ENCODE assay signal across 9 mouse cellular contexts in genomic region chr8:111185472-111185947, GRCm38 (mm10).
DNase-seq lines count a peak whose midpoint lies in the region; ATAC-seq and TF ChIP-seq lines count a peak whose summit lies in the region.
"Had no signal": no experiment of that assay in that cellular context is flagged by ENCODE, and none has a peak within 500 bp of the region (broad histone marks: within the 10 kb centered on the region; RNA-seq: fewer than 3 reads in every experiment).

No protein-coding gene starts in this region.

- 13% methylated on average over 4 of the region's 4 CpGs for WGBS in liver, adult 2 months
- 45% methylated on average over 4 of the region's 4 CpGs for WGBS in intestine, postnatal 0 days

- H3K4me2 ChIP-seq in intestine, postnatal 0 days (replicated peaks; ENCODE audit: low read depth): no peak overlapping the region
- H3K4me2 ChIP-seq: lung, embryonic 15.5 days had no signal

- H3K27me3 ChIP-seq in liver, adult 2 months (ENCODE audit: control insufficient read depth, insufficient read depth, low read length): no peaks in the 10 kb centered on the region
- no peaks in the 10 kb centered on the region for H3K27me3 ChIP-seq in intestine, postnatal 0 days (replicated peaks; ENCODE audit: control insufficient read depth, insufficient read depth, low read length)
- H3K27me3 ChIP-seq: lung, embryonic 15.5 days had no signal

- DNase-seq in liver, adult 2 months (ENCODE audit: extremely low read depth, low read depth, low spot score): peak; percentile 81
- DNase-seq in liver: no peak
- DNase-seq in adrenal gland, postnatal 14 days: peak; percentile 90
- DNase-seq in layer of hippocampus, adult 18-20 months (ENCODE audit: low spot score in 2 of 2): peak; percentile 17 to 55
- peak; percentile 38 for DNase-seq in right cerebral cortex, postnatal 25 days
- no peak for DNase-seq in spleen, postnatal 14 days (ENCODE audit: low spot score in 2 of 2)

- no peaks in the 10 kb centered on the region for H3K9me3 ChIP-seq in intestine, postnatal 0 days (ENCODE audit: control insufficient read depth)
- H3K9me3 ChIP-seq: lung, embryonic 15.5 days had no signal

- H3K27ac ChIP-seq in liver, adult 2 months (replicated peaks; ENCODE audit: insufficient read depth, low read depth, low read length): no peak overlapping the region
- H3K27ac ChIP-seq in intestine, postnatal 0 days (ENCODE audit: low read depth, low read length): no peak overlapping the region
- H3K27ac ChIP-seq: lung, embryonic 15.5 days had no signal

- H3K36me3 ChIP-seq in liver, adult 2 months (ENCODE audit: control insufficient read depth, insufficient read depth, low read length): peaks cover 27% of the 10 kb centered on the region
- peaks cover 36% of the 10 kb centered on the region; the same call in 1 of the 2 replicates for H3K36me3 ChIP-seq in intestine, postnatal 0 days (ENCODE audit: control insufficient read depth, insufficient read depth)

- no peak overlapping the region for H3K9ac ChIP-seq in liver, adult 2 months (ENCODE audit: low read depth, low read length)
- H3K9ac ChIP-seq in intestine, postnatal 0 days (ENCODE audit: low read depth, low read length): no peak overlapping the region
- H3K9ac ChIP-seq: lung, embryonic 15.5 days had no signal

- peaks cover 8% of the 10 kb centered on the region; the same call in 1 of the 2 replicates for H3K4me1 ChIP-seq in liver, adult 2 months (ENCODE audit: control insufficient read depth, insufficient read depth, low read length)
- no peaks in the 10 kb centered on the region for H3K4me1 ChIP-seq in intestine, postnatal 0 days (replicated peaks; ENCODE audit: control insufficient read depth, insufficient read depth, low read length)
- H3K4me1 ChIP-seq: lung, embryonic 15.5 days had no signal

- ATAC-seq in frontal cortex, adult (ENCODE audit: low TSS enrichment): peak; percentile 76
- ATAC-seq in intestine, postnatal 0 days: no peak

- TF ChIP-seq CTCF in liver, adult 2 months (IDR thresholded peaks at IDR 0.05; ENCODE audit: low read depth, low read length): no peak
- no peak for TF ChIP-seq CTCF in intestine, postnatal 0 days (IDR thresholded peaks at IDR 0.05; ENCODE audit: low read depth)

- H3K4me3 ChIP-seq in liver, adult 2 months (ENCODE audit: insufficient read depth, low read depth, low read length): no peak overlapping the region
- H3K4me3 ChIP-seq in intestine, postnatal 0 days (ENCODE audit: low read depth, low read length): no peak overlapping the region
- H3K4me3 ChIP-seq: lung, embryonic 15.5 days had no signal

- no peak for TF ChIP-seq POLR2A in liver, adult 2 months (IDR thresholded peaks at IDR 0.05; ENCODE audit: extremely low read depth, insufficient read depth, low read length)

- no peaks in the 10 kb centered on the region for H3K79me2 ChIP-seq in liver, adult 2 months (ENCODE audit: control insufficient read depth, insufficient read depth, low read length)

Comparison
In these comparisons a context has a peak if more than half of its experiments do, and no peak if none do; other contexts are left out.
1. DNase-seq: peak in liver, adult 2 months (single experiment), adrenal gland, postnatal 14 days (single experiment), layer of hippocampus, adult 18-20 months (2 of 2) and right cerebral cortex, postnatal 25 days (single experiment); none in liver (single experiment) and spleen, postnatal 14 days (0 of 2).